Mouse (Mus musculus) telencephalon, adult 2 months (tissue): ENCODE data around the gene Gpr15.

Experiments
- DNase-seq: peaks from one replicate; pipeline ENCODE4 v3.0.0-alpha.2; 2011; ENCODE audit warnings: low read depth, low spot score

Gene Gpr15

DNA sequence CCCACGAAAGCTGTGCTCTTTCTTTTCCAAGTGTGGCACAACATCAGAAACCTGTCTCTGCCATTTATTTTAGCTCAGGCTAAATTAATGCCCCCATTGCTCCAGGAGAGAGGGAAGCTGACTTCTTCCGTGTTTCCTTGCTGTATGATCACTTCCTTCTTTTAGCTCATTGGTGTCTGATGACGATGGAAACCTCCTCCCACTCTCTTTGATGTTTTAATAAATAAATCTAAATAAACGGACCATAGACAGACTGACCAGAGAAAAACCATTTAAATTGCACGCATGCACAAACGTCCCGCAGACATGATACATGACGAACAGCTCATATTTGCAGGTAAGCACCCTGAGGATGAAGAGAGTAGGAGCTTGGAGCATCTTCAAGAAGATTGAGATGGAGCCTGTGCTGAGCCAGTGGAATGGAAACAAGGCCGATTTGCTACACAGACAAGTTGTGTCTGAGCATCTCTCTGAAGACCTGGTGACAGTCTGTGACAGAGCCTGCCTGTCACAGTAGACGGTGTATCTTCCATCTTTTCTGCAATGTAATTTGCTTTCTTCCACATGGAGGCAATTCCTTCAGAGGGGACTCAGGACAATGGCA, 16.4 kb downstream of the Gpr15 start:
- DNase-seq, result no peak

GRCm38 (mm10) chr16:58701779-58702178, 17.1 kb downstream of the Gpr15 start:
- DNase-seq, result no peak

DNA sequence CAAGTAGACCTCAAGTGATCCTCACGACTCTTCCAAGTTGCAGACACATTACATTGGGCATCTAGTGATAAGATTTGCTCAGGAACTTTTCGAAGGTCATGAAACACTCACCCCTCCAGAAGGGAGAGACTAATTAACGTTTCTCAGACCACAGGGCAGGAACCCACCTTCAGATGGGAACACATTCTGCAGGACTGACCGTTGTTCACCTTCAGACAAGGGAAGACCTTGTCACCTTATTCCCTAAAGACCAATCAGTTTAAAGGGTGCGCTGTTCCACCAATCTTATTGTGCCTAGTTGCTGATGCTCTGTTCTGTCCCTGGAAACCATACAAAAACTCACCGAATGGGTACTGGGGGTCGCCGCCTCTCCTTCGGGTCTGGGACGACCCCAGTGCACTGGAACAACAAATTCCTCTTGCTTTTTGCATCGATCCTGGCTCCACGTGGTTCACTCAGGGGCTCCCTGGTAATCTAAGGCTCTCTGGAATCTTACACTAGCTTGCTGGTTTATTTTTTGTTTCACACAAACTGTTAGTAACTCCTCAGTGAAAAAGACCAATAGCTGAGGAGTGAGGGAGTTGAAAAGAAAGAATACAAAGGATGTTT, 17.9 kb downstream of the Gpr15 start:
- no peak for DNase-seq

DNA sequence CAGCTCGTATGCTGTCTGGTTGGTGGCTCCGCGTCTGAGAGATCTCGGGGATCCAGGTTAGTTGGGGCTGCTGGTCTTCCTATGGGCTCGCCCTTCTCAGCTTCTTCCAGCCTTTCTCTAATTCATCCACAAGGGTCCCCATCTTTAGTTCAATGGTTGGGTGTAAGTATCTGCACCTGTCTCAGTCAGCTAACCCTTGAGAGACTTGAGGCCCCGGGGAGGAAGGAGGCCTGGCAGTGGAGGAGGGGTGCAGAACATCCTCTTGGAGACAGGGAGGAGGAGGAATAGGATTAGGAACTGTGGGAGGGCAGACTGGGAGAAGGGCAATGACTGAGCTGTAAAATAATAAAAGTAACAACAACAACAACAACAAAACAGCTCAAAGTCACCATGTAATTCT, 18.7 kb downstream of the Gpr15 start:
- DNase-seq, result no peak

GRCm38 (mm10) chr16:58697261-58697660, 21.6 kb downstream of the Gpr15 start:
- no peak for DNase-seq

DNA sequence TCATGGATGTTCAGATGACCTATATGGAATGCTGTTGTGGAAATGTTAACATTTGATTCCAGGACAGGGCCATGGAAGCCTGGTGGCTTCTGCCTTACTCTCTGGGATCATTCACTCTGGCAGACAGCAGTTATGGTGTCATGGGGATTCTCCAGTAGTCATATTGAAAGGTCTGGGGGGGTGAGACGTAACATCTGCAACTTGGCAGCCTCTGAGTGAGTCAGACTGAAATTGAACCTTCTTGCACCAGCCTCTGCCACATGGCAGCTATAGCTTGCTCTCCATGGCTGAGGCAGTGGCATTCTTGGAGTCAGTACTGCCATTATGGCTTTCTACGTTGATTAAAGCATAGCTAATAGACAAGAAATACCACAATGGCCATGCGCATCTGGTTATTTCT, 22.1 kb downstream of the Gpr15 start:
- DNase-seq, result no peak

DNA sequence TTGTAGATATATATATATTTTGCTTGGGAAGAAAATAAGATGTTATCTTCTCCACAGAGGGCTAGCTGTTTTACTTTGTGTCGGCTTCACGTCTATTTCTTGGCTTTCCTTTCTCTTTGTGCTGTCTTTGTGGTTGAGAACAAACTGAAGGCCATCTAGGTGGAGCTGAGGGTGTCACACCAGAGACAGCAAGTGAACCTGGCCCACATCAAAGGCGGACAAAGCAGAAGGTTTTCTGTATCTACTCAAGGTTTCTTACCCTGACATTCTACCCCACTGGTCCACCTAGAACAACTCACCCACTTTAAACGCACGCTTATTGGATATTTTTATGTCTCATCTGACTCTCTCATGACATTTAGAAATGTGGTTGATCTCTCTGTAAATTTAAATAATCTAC, 24.8 kb downstream of the Gpr15 start:
- no peak for DNase-seq

- DNase-seq, result no peak
Observed at GRCm38 (mm10) chr16:58690322-58690732, 28.5 kb downstream of the Gpr15 start.

GRCm38 (mm10) chr16:58689555-58690169, 29.2 kb downstream of the Gpr15 start:
- DNase-seq, result no peak

DNA sequence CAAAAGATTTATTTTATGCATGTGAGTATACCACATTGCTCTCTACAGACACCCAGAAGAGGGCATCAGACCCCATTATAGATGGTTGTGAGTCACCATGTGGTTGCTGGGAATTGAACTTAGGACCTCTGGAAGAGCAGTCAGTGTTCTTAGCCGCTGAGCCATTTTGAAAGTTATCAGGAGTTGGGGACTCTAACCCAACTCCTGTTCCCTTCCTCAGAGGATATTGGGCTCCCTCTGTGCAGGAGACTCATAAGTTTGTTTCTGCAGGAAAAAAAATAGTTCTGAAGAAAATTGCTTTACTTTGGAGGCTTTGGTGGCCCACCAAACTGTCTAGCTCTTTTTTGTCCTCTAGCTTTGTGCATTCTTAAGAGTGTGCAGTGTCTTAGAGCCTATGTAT, 30.3 kb downstream of the Gpr15 start:
- no peak for DNase-seq

DNA sequence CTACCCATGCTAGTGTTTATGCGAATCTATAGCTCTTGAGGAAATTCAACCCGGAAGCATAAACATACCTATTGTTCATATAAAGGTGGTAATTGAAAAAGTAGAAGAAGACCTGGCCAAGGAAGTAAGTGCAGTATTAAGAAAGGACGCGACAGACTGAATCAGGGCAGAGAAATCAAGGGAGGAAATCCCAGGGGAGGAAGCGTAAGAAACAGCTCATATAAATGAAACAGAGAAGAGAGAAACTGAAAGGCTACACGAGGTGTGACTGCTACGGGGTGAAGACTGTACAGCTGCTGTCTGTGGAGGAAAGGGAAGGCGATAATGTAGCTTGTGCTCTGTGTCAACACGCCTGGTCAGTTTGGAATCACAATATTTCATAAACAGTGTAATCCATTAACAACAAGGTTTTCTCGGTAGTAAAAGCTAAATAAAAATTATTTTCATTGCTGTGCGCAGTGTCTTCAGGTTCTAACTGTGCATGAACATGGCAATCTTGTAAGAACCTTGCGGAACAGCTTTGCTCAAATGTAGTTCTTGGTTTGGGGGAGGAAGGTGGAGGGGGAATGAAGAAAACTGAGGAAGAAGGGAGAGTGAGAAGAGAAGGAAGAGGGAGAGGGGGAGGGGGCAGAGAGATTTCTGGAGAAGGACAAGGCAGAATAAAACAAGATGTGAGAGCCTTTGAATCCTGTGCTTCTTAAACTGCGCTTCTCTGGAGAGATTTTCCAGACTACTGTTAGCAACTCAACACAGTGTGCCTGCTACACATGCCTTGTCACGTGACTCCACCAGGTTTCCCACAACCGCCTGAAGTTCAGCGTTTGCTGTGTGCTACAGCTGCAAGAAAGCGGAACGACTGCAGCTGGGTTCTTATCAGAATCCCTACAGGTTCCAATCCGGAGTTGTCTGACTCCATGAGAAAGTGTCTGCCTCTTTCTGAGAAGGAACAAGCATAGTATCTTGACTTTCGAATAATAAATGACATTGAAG, 33.0 kb downstream of the Gpr15 start:
- no peak for DNase-seq

DNA sequence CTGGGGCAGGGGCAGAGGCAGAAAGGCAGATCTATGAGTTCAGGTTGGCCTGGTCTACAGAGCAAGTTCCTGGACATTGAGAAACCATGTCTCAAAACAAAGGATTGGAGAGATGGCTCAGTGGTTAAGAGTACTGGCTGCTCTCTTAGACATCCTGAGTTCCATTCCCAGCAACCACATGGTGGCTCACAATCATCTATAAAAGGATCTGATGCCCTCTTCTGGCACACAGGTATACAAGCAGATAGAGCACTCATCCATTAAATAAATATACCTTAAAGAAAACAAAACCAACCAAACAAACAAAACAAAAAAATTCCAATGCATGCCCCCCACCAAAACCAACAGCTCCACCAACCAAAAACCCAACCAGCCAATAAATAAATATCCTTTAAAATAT, 34.3 kb downstream of the Gpr15 start:
- DNase-seq, result no peak

DNA sequence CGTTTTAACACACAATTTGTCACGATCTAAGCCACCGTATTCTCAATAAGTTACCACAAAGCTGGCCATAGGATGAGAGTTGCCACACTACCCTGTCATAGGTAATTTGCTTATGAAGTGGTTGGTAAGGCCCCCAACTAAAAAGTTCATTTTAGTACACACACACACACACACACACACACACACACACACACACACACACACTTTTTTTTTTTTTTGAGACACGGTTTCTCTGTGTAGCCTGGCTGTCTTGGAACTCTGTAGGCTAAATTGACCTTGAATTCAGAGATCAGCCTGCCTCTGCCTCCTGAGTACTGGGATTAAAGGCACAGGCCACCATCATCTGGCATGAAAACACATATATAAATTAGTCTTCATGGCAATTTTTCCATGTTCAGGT, 35.0 kb downstream of the Gpr15 start:
- no peak for DNase-seq

DNA sequence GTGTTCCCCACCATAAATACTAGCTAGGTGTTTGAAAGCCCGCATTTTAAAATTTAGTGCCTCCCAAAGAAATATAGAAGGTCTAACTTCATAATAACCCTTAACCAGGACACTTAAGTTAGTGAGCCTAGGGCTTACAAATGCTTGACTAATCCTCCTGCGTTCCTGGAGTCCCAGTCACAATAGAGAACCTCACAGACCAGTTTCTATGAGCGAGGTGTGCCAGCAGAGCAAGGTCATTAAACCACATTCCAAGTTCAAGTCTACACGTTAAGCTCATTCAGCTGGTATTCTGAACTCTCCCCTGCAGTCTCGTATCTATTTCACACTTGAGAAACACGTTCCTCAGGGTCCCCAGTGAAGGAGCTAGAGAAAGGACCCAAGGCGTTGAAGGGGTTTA, 36.0 kb downstream of the Gpr15 start:
- no peak for DNase-seq

GRCm38 (mm10) chr16:58682046-58682445, 36.8 kb downstream of the Gpr15 start:
- no peak for DNase-seq

GRCm38 (mm10) chr16:58678660-58679059, 40.2 kb downstream of the Gpr15 start:
- DNase-seq, result no peak

- peak; percentile 51 for DNase-seq
Observed at GRCm38 (mm10) chr16:58677491-58677890, 41.4 kb downstream of the Gpr15 start.

DNA sequence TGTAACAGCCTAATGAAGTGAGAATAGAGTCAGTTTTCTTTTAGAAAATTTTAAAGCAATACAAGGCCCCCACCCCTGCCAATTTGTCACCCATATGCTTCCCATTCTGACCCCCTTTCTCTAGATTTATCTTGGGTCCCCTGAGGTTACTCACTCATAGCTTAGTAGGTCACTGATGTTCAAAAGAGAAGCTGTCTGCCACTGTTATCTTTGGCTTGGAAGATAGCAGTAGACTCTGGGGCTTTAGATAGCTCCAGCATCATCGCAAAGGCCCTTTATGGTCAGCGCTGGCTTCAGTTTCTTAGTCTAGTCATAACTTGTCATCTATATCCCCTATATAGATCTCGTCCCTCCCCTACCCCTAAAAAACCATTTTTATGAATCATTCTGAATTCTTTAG, 42.2 kb downstream of the Gpr15 start:
- DNase-seq, result no peak

- DNase-seq, result no peak
Observed at GRCm38 (mm10) chr16:58676156-58676555, 42.7 kb downstream of the Gpr15 start.

DNA sequence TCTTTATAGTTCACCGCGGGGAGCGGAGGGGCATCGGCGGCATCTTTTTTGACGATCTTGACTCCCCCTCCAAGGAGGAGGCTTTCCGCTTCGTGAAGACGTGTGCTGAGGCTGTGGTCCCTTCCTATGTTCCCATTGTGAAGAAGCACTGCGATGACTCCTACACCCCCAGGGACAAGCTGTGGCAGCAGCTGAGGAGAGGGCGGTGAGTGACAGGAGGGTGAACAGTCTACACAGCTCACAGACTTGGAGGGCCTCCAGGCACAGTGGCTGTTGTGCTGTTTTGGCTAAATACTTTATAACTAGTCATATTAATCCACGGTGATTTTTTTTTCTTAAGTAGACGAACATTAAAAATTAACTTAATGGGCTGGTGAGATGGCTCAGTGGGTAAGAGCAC, 43.6 kb downstream of the Gpr15 start:
- DNase-seq, result peak; percentile 51

DNA sequence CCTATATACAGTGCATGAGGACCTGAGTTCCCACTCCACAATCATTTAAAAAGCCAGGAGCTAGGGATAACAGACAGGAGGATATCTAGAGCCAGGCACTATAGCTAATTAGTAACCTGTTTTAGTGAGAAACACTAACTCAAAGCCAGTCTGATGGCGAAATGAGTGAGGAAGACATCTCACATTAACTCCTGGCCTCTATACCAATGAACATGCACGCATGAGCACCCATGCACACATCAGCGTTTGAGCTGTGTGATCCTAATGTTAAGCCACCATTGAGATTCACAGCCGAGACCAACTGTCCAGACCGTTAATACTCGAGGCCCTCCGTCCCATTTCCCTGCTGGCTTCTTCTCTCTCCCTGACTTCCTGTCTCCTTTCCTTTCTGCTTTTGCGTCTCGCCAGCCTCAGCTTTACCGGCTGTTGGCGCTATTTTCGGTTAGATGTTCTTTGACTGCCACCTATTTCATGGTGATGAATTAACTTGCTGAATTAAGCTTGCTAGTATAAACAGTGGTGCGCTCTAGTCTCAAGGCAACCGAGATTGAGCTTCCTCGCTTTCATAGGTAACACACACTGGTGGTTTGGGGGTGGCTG, 45.0 kb downstream of the Gpr15 start:
- no peak for DNase-seq

DNA sequence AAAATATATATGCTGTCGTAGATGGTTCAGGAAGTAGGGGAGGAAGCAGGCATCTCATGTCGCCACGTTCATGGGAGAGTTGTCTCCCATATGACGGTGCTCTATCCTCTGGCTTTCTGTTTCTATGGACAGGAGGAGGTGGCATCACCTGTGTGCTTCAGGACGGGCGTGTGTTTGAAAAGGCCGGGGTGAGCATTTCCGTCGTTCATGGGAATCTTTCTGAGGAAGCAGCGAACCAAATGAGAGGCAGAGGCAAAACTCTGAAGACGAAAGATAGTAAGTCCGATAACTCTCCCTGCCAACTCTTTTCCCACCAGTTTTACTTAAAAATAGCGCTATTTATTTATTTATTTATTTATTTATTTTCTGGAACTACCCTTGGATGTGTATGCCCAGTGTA, 46.5 kb downstream of the Gpr15 start:
- DNase-seq, result no peak
